Mouse (Mus musculus) neural tube, embryonic 14.5 days (tissue): ENCODE data around the gene Ssh2. TPM values are rescaled to one million over a fixed set of nuclear protein-coding genes. Genes with fewer than 3 reads are reported as not detected.

Experiments used
- ATAC-seq: fragments of 200-750 bp; cut with Nextera tagmentation; 2 replicates; pipeline ENCODE4 v1.8.0; 2017; ENCODE audit warnings: low read depth, mild to moderate bottlenecking, moderate TSS enrichment, moderate library complexity
- H3K27ac ChIP-seq: fragments of 300-500 bp; sonication (generic); 2 replicates; pipeline ENCODE4 v1.5.1; 2014; ENCODE audit warnings: low read depth, mild to moderate bottlenecking, control low read depth, low read length, moderate library complexity, mixed read lengths
- H3K27me3 ChIP-seq: fragments of 300-500 bp; sonication (generic); 2 replicates; pipeline ENCODE4 v1.6.1; 2014; ENCODE audit warnings: low read length; ENCODE audit not compliant: control insufficient read depth, insufficient read depth
- H3K36me3 ChIP-seq: fragments of 300-500 bp; sonication (generic); 2 replicates; pipeline ENCODE4 v1.6.1; 2014; ENCODE audit warnings: low read length, mixed read lengths; ENCODE audit not compliant: control insufficient read depth, insufficient read depth
- H3K4me1 ChIP-seq: fragments of 300-500 bp; sonication (generic); 2 replicates; pipeline ENCODE4 v1.6.1; 2014; ENCODE audit warnings: low read length; ENCODE audit not compliant: control insufficient read depth, insufficient read depth
- H3K4me2 ChIP-seq: fragments of 300-500 bp; sonication (generic); 2 replicates; pipeline ENCODE4 v1.6.1; 2014; ENCODE audit warnings: mild to moderate bottlenecking, low read depth, low read length, control low read depth
- H3K4me3 ChIP-seq: fragments of 300-500 bp; sonication (generic); 2 replicates; pipeline ENCODE4 v1.5.1; 2014; ENCODE audit warnings: low read depth, low read length, control low read depth, mixed read lengths
- H3K9ac ChIP-seq: fragments of 300-500 bp; sonication (generic); replicated peaks from 2 replicates; pipeline ENCODE4 v1.6.1; 2014; ENCODE audit warnings: low read depth, mild to moderate bottlenecking, control low read depth, low read length, mixed read lengths
- H3K9me3 ChIP-seq: fragments of 300-500 bp; sonication (generic); 2 replicates; pipeline ENCODE4 v1.6.1; 2016; ENCODE audit warnings: low read length; ENCODE audit not compliant: control insufficient read depth
- WGBS: fragments of 180-500 bp; shearing (Covaris S2); extraction: QIAGEN DNeasy Blood & Tissue Kit; methylation state at CpG from one replicate; pipeline ENCODE4 v1.1.7; 2014; 5-methylcytosine and 5-hydroxymethylcytosine counted together
- polyA plus RNA-seq: library from polyadenylated mRNA; unstranded; fragments of >200 nt; fragmentation: Nextera tagmentation; extraction: Ambion mirVana; gene quantifications from 2 replicates; pipeline ENCODE4 v1.2.1, GENCODE M21; 2014

Gene Ssh2
- polyA plus RNA-seq, 1 experiment from 2014 or later, result 21.9 TPM

GRCm38 (mm10) chr11:77492911-77493332 lies 276.8 kb downstream of the Ssh2 start:
- Histone ChIP-seq H3K9me3 (no peaks in the 10 kb centered on the region), H3K36me3 (no peaks in the 10 kb centered on the region), H3K4me3 (peak overlapping the region; percentile 96), H3K27me3 (no peaks in the 10 kb centered on the region), H3K27ac (peak overlapping the region; percentile 78), H3K4me1 (peaks cover 48% of the 10 kb centered on the region), H3K4me2 (peak overlapping the region; percentile 71), H3K9ac (peak overlapping the region; percentile 94)
- peak; percentile 69 for ATAC-seq
- under 1% methylated on average over 21 of the region's 32 CpGs for WGBS

GRCm38 (mm10) chr11:77493512-77494343 lies 277.6 kb downstream of the Ssh2 start, which contains the start of gene Git1:
Git1 (plus strand) TSS chr11:77493562.
- WGBS, result 2% methylated on average over 61 of the region's 74 CpGs
- Histone ChIP-seq H3K4me1 (peaks cover 47% of the 10 kb centered on the region), H3K9me3 (no peaks in the 10 kb centered on the region), H3K27ac (peak within 1 kb of the TSS; percentile 81), H3K36me3 (no peaks in the 10 kb centered on the region), H3K4me2 (peak within 1 kb of the TSS; percentile 85), H3K9ac (peak within 1 kb of the TSS; percentile 94), H3K4me3 (peak within 1 kb of the TSS; percentile 96), H3K27me3 (no peaks in the 10 kb centered on the region)
- ATAC-seq, result no peak; the same call in 1 of the 2 replicates

- no peak for ATAC-seq
- peak overlapping the region; percentile 96 for H3K4me3 ChIP-seq
- H3K4me2 ChIP-seq, result peak overlapping the region; percentile 85
- H3K27me3 ChIP-seq, result no peaks in the 10 kb centered on the region
- peak overlapping the region; percentile 94 for H3K9ac ChIP-seq
- peak overlapping the region; percentile 81 for H3K27ac ChIP-seq
- H3K9me3 ChIP-seq, result no peaks in the 10 kb centered on the region
- H3K36me3 ChIP-seq, result no peaks in the 10 kb centered on the region; the same call in 1 of the 2 replicates
- H3K4me1 ChIP-seq, result peaks cover 47% of the 10 kb centered on the region
- WGBS, result 33% methylated on average over 4 of the region's 4 CpGs
These were observed 278.2 kb downstream of the Ssh2 start for GRCm38 (mm10) chr11:77494344-77494676.

GRCm38 (mm10) chr11:77494782-77495181 lies 278.7 kb downstream of the Ssh2 start:
- Histone ChIP-seq H3K27me3 (no peaks in the 10 kb centered on the region), H3K9me3 (no peaks in the 10 kb centered on the region), H3K4me2 (peak overlapping the region; percentile 85), H3K36me3 (peaks cover 5% of the 10 kb centered on the region), H3K4me3 (peak overlapping the region; percentile 96), H3K9ac (peak overlapping the region; percentile 94), H3K4me1 (peaks cover 47% of the 10 kb centered on the region), H3K27ac (no peak overlapping the region)
- ATAC-seq, result no peak
- WGBS, result 79% methylated on average over 6 of the region's 6 CpGs

GRCm38 (mm10) chr11:77495507-77495906 lies 279.4 kb downstream of the Ssh2 start:
- Histone ChIP-seq H3K27me3 (no peaks in the 10 kb centered on the region), H3K4me1 (peaks cover 42% of the 10 kb centered on the region), H3K4me2 (no peak overlapping the region), H3K36me3 (peaks cover 11% of the 10 kb centered on the region), H3K27ac (no peak overlapping the region), H3K4me3 (no peak overlapping the region), H3K9ac (no peak overlapping the region), H3K9me3 (no peaks in the 10 kb centered on the region)
- no peak for ATAC-seq

GRCm38 (mm10) chr11:77497341-77497756 lies 281.3 kb downstream of the Ssh2 start:
- Histone ChIP-seq H3K27ac (peak overlapping the region; percentile 40; the same call in 1 of the 2 replicates), H3K36me3 (peaks cover 12% of the 10 kb centered on the region), H3K4me1 (peaks cover 32% of the 10 kb centered on the region), H3K4me2 (no peak overlapping the region), H3K9ac (no peak overlapping the region), H3K27me3 (no peaks in the 10 kb centered on the region), H3K9me3 (no peaks in the 10 kb centered on the region), H3K4me3 (no peak overlapping the region)
- ATAC-seq, result no peak
- WGBS, result 16% methylated on average over 6 of the region's 6 CpGs

GRCm38 (mm10) chr11:77497851-77498250 lies 281.8 kb downstream of the Ssh2 start:
- no peak for ATAC-seq
- Histone ChIP-seq H3K4me1 (peaks cover 30% of the 10 kb centered on the region), H3K9ac (no peak overlapping the region), H3K4me2 (no peak overlapping the region), H3K4me3 (no peak overlapping the region), H3K9me3 (no peaks in the 10 kb centered on the region), H3K27ac (peak overlapping the region; percentile 40; the same call in 1 of the 2 replicates), H3K27me3 (no peaks in the 10 kb centered on the region), H3K36me3 (peaks cover 16% of the 10 kb centered on the region)
- WGBS, result 29% methylated on average over 4 of the region's 4 CpGs

- no peaks in the 10 kb centered on the region for H3K27me3 ChIP-seq
- peaks cover 23% of the 10 kb centered on the region for H3K36me3 ChIP-seq
- H3K4me2 ChIP-seq, result no peak overlapping the region
- no peak overlapping the region for H3K9ac ChIP-seq
- H3K9me3 ChIP-seq, result no peaks in the 10 kb centered on the region
- WGBS, result 71% methylated on average over 12 of the region's 12 CpGs
- no peak for ATAC-seq
- no peak overlapping the region for H3K4me3 ChIP-seq
- H3K4me1 ChIP-seq, result peaks cover 30% of the 10 kb centered on the region
- H3K27ac ChIP-seq, result no peak overlapping the region
These were observed 282.4 kb downstream of the Ssh2 start for GRCm38 (mm10) chr11:77498261-77499139.
